Mouse (Mus musculus): ENCODE measurements around the gene Acot7. TPM values are rescaled to one million over a fixed set of nuclear protein-coding genes. Genes with fewer than 3 reads are reported as not detected.

The Acot7 gene
- polyA plus RNA-seq, 1 experiment = 15.4 TPM

DNA sequence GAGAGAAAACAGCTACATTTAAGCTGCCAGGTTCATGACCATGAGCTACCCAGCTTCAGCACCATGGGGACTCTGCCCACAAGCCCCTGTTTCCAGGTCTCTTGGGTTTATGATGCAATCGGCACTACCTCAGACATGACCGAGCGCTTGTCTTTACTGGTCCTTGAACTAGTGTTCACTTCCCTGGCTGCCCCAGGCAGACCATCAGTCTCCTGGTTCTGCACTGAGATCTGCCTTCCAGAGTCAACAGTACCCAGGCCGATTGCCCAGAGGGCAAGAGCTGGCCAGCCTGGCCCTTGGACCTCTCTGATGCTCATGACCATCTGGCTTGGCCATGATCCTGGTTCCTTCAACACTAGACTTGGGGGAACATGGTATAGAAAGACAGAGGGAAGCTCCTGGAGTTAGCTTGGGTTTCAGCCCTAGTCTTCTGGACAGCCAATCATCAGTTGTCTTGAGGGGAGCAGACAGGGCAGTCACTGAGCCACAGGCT, 54.5 kb downstream of the Acot7 start:
- H3K36me3 ChIP-seq (ENCODE audit: control insufficient read depth, insufficient read depth, low read length) = no peaks in the 10 kb centered on the region
- DNase-seq (ENCODE audit: low read depth in 1 of 2, low spot score in 2 of 2) = no peak
- no peak overlapping the region for H3K27ac ChIP-seq (ENCODE audit: insufficient read depth, low read length)
- H3K27me3 ChIP-seq (ENCODE audit: control insufficient read depth, insufficient read depth, low read length) = no peaks in the 10 kb centered on the region
- no peaks in the 10 kb centered on the region; the same call in 1 of the 2 replicates for H3K4me1 ChIP-seq (ENCODE audit: control insufficient read depth, insufficient read depth, insufficient read length)
- WGBS = 88% methylated on average over 4 of the region's 4 CpGs
- no peak overlapping the region for H3K4me3 ChIP-seq (ENCODE audit: extremely low read depth, insufficient read depth, insufficient read length)
- no peak for TF ChIP-seq CTCF (IDR thresholded peaks at IDR 0.05; ENCODE audit: extremely low read depth, insufficient read depth, insufficient read length, insufficient replicate concordance)
- no peak for TF ChIP-seq POLR2A (IDR thresholded peaks at IDR 0.05; ENCODE audit: low read depth, low read length)

DNA sequence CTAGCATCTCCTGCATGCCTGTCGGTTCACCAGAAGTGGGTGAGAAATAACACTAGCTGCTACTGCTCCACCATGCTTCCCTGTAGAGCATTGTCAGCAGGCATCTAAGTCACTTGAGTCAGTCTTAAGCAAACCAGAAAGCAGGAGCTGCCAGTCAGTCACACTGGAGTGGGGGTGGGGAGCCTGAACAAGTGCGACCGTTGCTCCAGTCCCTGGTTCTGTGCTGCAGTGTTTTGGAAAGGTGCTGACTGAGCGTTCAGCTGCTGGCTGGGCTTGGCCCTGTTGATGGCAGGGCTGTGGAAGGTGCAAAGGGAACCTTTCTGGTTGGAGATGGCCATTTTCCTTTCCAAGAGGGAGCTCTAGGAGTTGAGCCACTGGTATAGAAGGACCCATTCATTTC, 62.0 kb downstream of the Acot7 start:
- no peak for DNase-seq (ENCODE audit: low read depth in 1 of 2, low spot score in 2 of 2)
- WGBS = 82% methylated on average over 4 of the region's 4 CpGs
- Histone ChIP-seq H3K36me3 (ENCODE audit: control insufficient read depth, insufficient read depth, low read length) (no peaks in the 10 kb centered on the region), H3K4me3 (ENCODE audit: extremely low read depth, insufficient read depth, insufficient read length) (no peak overlapping the region), H3K27ac (ENCODE audit: insufficient read depth, low read length) (no peak overlapping the region), H3K27me3 (ENCODE audit: control insufficient read depth, insufficient read depth, low read length) (no peaks in the 10 kb centered on the region), H3K4me1 (ENCODE audit: control insufficient read depth, insufficient read depth, insufficient read length) (peaks cover 4% of the 10 kb centered on the region; the same call in 1 of the 2 replicates)
- TF ChIP-seq CTCF (IDR thresholded peaks at IDR 0.05; ENCODE audit: extremely low read depth, insufficient read depth, insufficient read length, insufficient replicate concordance) (no peak), POLR2A (IDR thresholded peaks at IDR 0.05; ENCODE audit: low read depth, low read length) (no peak)

DNA sequence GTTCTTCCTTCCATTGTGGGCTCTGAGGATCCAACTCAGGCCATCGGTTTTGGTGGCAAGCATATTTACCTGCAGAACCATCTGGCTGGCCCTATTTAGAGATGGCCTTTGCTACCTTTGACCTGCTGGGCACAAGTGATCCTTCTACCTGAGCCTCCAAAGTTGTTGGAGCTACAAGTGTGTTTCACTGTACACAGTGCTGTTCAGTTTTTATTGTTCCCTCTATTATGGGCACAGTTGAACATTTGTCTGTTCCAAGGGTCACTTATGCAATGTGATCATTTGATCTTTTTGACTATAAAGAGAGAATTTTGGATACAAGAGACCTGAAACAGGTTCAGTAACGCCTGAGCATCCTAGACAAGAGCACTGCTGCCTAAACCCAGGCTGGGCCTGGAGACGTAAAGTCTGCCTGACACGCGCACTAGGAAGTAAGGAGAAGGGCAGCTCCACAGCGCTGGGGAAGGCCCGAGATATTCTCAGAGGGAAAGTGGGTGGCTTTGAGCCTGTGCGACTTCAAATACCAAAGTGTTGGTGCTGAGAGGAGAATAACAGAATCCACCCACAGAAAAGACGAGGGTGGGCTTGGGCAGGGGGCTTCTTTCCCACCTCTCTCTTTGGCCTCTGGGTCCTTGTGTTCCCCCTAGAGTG, 65.4 kb downstream of the Acot7 start:
- TF ChIP-seq CTCF (IDR thresholded peaks at IDR 0.05; ENCODE audit: extremely low read depth, insufficient read depth, insufficient read length, insufficient replicate concordance) (no peak), POLR2A (IDR thresholded peaks at IDR 0.05; ENCODE audit: low read depth, low read length) (no peak)
- DNase-seq (ENCODE audit: low read depth in 1 of 2, low spot score in 2 of 2) = no peak
- Histone ChIP-seq H3K27me3 (ENCODE audit: control insufficient read depth, insufficient read depth, low read length) (no peaks in the 10 kb centered on the region), H3K27ac (ENCODE audit: insufficient read depth, low read length) (no peak overlapping the region), H3K36me3 (ENCODE audit: control insufficient read depth, insufficient read depth, low read length) (no peaks in the 10 kb centered on the region), H3K4me1 (ENCODE audit: control insufficient read depth, insufficient read depth, insufficient read length) (peaks cover 4% of the 10 kb centered on the region; the same call in 1 of the 2 replicates), H3K4me3 (ENCODE audit: extremely low read depth, insufficient read depth, insufficient read length) (no peak overlapping the region)
- WGBS = 90% methylated on average over 9 of the region's 9 CpGs

DNA sequence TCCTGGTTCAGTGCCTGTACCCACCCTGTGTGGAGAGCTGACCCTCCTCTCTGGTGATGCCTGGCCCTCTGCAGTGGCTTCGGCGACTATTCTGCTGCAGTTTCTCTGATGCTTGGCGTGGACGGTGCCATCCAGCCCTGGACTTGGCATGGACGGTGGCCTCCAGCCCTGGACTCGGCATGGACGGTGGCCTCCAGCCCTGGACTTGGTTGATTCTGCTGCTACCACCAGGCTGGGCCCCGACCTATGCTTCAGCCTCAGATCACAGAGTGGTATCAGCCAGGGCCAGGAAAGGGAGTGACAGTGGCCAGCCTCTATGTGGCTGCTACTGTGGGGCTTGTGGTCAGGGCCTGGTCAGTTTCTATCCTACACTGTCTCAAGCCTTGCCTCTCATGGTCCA, 66.0 kb downstream of the Acot7 start:
- Histone ChIP-seq H3K4me1 (ENCODE audit: control insufficient read depth, insufficient read depth, insufficient read length) (no peaks in the 10 kb centered on the region; the same call in 1 of the 2 replicates), H3K27me3 (ENCODE audit: control insufficient read depth, insufficient read depth, low read length) (no peaks in the 10 kb centered on the region), H3K4me3 (ENCODE audit: extremely low read depth, insufficient read depth, insufficient read length) (no peak overlapping the region), H3K36me3 (ENCODE audit: control insufficient read depth, insufficient read depth, low read length) (no peaks in the 10 kb centered on the region), H3K27ac (ENCODE audit: insufficient read depth, low read length) (no peak overlapping the region)
- 91% methylated on average over 8 of the region's 8 CpGs for WGBS
- no peak for TF ChIP-seq CTCF (IDR thresholded peaks at IDR 0.05; ENCODE audit: extremely low read depth, insufficient read depth, insufficient read length, insufficient replicate concordance)
- TF ChIP-seq POLR2A (IDR thresholded peaks at IDR 0.05; ENCODE audit: low read depth, low read length) = no peak
- DNase-seq (ENCODE audit: low read depth in 1 of 2, low spot score in 2 of 2) = no peak

DNA sequence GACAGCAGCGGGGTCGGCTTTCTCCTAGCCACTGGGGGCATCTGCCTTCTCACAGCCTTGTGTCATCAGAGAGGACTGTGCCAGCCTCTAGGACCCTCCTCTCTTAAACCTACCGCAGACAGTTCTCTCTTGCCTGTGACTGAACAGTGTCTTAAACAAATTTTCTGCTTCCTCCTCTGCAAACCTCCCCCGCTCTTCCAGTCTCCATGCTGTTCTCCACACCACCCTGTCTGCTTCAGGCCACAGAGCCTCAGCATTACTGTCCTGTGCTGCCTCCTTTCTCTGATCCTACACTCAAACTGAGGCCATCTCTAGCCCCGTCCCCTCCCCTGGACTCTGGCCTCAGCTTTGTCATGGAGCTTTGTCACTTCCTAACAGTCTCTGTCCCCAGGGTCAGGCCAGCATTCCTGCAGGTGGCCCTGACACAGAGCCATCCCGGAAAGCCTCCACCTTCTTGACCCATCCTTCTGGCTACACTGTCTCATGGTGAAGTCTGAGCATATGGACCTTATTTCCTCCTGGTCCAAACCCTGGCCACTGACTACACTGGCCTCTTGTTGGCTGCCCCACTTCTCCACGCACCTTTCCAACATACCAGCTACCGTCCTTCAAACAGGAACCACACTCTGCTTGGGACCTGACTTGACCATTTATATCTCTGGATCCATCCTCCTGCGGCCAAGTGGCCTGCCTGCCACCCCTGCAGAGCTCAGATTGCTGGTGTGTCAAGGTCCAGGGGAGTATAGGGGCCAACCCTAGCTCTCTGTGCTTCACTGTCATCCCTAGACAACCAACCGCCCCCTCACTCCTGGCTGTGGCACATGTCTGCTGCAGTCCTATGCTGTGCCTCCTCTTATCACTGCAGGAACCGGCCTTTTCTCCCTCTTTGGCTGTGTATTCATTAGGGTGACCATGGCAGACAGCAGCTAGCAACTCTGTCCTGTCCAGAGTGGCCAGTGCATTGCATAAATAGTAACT, 66.9 kb downstream of the Acot7 start:
- no peak for TF ChIP-seq POLR2A (IDR thresholded peaks at IDR 0.05; ENCODE audit: low read depth, low read length)
- Histone ChIP-seq H3K4me1 (ENCODE audit: control insufficient read depth, insufficient read depth, insufficient read length) (no peaks in the 10 kb centered on the region), H3K27ac (ENCODE audit: insufficient read depth, low read length) (no peak overlapping the region), H3K4me3 (ENCODE audit: extremely low read depth, insufficient read depth, insufficient read length) (no peak overlapping the region), H3K36me3 (ENCODE audit: control insufficient read depth, insufficient read depth, low read length) (no peaks in the 10 kb centered on the region), H3K27me3 (ENCODE audit: control insufficient read depth, insufficient read depth, low read length) (no peaks in the 10 kb centered on the region)
- DNase-seq (ENCODE audit: low read depth in 1 of 2, low spot score in 2 of 2) = no peak
- WGBS = 89% methylated on average over 11 of the region's 11 CpGs

DNA sequence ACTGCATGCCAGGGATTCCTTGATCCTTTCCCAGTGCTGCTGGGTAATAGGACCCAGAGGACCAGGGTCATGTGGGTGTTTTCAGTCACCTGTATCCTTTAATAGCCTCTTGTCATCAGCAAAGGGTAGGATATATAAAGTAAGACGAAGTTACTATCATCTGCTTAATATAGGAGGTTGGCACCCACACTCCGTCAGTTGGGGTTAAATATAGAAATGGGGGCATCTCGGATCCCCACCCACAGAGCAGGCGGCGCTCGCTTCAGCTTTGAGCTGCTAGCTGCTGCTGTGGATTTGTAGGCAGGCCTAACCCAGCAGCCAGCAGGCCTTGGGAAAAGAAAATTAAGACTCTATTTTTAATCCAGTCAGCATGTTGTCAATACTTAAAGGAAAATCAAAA, 68.1 kb downstream of the Acot7 start:
- no peak for DNase-seq (ENCODE audit: low read depth in 1 of 2, low spot score in 2 of 2)
- Histone ChIP-seq H3K27me3 (ENCODE audit: control insufficient read depth, insufficient read depth, low read length) (no peaks in the 10 kb centered on the region), H3K4me3 (ENCODE audit: extremely low read depth, insufficient read depth, insufficient read length) (no peak overlapping the region), H3K36me3 (ENCODE audit: control insufficient read depth, insufficient read depth, low read length) (no peaks in the 10 kb centered on the region), H3K4me1 (ENCODE audit: control insufficient read depth, insufficient read depth, insufficient read length) (no peaks in the 10 kb centered on the region), H3K27ac (ENCODE audit: insufficient read depth, low read length) (no peak overlapping the region)
- no peak for TF ChIP-seq CTCF (IDR thresholded peaks at IDR 0.05; ENCODE audit: extremely low read depth, insufficient read depth, insufficient read length, insufficient replicate concordance)
- TF ChIP-seq POLR2A (IDR thresholded peaks at IDR 0.05; ENCODE audit: low read depth, low read length) = no peak
- WGBS = 75% methylated on average over 6 of the region's 6 CpGs
